Mouse (Mus musculus): ENCODE measurements around the gene Gipc2.

DNA sequence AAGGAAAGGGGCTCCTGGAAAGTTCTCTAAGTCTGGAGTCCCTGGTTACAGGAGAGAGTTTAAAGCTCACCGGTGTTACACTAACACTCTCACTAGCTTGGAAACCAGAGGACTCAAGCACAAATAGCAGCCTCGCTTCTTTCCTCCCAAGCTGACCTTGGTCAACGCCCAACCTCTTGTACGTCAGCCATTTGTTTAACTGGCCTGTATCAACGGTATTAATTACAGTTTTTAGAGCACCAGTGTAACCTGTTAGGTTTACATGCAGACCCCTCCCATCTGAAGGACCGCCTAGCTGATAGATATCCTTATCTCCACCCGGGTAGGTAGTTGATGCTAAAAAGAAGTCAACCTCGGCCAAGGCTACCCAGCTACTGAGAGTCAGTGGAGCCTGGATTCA is 2.7 kb downstream of the Gipc2 start:
- TF ChIP-seq CTCF (IDR thresholded peaks at IDR 0.05; ENCODE audit: extremely low read depth, insufficient read depth, low read length) (no peak), POLR2A (IDR thresholded peaks at IDR 0.05; ENCODE audit: extremely low read depth, insufficient read depth, low read length) (no peak)
